Mouse (Mus musculus) monocyte, adult 5-6 weeks (primary cell): ENCODE measurements around the gene Lgals8. TPM values are rescaled to one million over a fixed set of nuclear protein-coding genes. Genes with fewer than 3 reads are reported as not detected.

Source experiments
- ATAC-seq: fragments of 153-309, 156-312 bp; replicated peaks from 2 replicates; pipeline ENCODE4 v1.8.0; 2017; ENCODE audit warnings: mild to moderate bottlenecking; ENCODE audit not compliant: low TSS enrichment, insufficient number of reproducible peaks, severe bottlenecking, poor library complexity, low FRiP score
- total RNA-seq: library from RNA; stranded (forward); fragments of 200-1000, 200-491, 200-594 nt; gene quantifications from 3 replicates; pipeline ENCODE4 v1.2.3, GENCODE M21; 2017

Lgals8 gene
- total RNA-seq, 1 experiment from 2014 or later: 80.7 TPM

DNA sequence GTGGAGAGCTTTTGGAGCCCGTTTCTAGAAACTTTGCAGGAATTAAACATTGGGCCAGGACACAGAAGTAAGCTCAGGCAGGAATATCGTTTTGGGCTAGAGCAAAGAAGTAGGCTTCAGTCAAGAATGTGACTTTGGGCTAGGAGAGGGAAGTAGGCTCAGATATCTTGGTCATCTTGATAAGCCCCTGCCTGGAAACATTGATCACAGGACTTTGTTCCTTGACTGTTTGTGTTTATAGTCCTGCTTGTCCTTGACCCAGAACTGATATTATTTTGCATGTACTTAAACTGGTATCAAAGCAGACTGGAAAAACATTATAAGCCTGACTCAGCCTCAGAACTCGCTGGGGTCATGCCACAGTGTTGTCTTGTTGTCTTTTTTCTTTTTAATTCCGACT lies 2.1 kb downstream of the Lgals8 start:
- no peak for ATAC-seq

DNA sequence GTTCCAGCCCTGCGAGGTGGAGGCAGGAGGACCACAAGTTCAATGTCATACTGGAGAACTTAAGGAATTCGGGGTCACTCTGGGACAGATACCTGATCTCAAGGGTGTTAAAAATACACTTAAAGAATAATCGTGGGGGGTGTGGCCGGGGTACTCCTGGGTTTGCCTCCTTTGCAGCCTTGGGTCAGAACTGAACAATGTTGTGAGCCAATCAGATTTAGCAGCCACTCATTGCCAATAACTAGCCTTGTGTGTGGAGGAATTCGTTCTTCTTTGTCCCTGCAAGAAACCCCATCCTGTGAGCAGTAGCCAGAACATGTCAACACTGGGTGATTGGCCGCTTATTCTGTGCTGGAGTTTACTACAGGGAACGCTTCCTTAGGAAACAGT lies 3.0 kb downstream of the Lgals8 start:
- no peak for ATAC-seq

DNA sequence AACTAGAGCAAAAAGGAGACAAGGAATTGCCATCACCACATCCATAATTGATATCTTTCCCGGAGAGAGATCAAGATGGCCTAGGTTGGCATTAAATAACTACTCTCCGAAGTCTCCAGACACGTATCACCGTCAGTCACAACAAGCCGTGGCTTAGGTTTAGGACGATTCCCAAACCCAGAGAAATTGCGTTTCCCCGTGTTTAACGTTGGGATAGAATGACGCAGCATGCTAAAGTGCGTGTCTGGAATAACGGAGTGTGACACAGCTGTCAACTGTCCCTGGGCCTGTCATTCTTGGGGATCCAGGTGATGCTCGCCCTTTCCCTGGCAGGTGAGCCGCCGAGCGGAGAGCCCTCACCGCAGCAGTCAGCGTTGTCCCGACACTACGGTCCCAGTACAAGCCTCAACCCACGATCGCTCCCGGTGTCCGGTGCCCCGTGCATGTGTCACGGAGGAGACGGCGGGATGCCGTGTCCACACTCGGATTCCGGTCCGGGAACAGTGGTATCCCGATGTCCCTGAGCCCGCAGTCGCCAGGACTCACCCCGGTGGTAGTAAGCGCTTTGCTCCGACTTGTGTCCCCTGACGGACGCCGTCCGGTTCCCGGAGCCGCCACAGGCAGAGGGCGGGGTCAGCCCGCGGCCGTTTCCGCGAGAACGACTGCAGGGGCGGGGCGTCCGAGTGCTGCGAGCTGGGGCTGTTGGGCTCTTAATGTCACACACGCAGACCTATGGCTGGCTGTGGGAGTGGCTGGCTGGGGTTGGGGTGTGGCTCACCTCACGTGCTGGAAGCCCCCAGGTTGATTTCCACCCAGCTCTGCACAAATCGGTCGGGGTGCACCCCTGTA lies 3.6 kb downstream of the Lgals8 start:
- peak; percentile 90 for ATAC-seq

DNA sequence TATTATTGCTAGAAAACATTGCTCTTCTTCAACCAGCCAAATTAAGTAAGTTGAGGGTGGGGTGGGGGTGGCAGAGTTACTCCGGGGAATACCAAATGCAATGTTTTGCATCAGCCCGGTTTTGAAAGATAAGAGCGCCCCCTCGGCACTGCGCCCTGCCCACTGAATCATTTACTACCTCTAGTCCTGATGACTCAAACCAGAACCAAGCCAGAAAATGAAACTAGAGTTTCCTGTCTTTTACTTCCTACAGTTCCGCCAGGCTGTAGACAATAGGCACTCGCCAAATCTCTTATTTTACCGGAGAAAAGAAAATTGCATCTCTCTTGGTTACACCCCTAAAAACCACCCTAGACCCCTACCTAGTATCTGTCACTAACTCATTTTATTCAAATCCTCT lies 4.3 kb downstream of the Lgals8 start:
- ATAC-seq: peak; percentile 60; the same call in 1 of the 2 replicates

DNA sequence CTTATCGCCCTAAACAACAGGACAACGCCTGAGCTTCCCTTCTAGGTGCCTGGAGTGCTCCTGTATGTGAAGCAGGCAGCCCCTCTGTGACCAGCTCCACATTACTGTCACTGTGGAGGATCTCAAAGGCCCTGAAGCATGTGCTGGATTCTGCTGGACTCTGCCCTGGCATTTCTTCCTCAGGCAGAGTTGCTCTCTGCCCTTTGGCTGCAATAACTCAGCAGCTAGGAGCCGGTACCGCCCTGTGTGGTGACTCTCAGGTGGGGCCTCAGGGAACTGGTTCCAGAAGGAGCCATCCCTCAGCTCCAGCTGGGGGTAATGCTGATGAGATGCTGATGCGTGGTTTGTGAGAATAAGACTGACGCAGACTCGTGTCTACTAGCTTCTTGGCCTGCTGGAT lies 8.0 kb downstream of the Lgals8 start:
- no peak for ATAC-seq

DNA sequence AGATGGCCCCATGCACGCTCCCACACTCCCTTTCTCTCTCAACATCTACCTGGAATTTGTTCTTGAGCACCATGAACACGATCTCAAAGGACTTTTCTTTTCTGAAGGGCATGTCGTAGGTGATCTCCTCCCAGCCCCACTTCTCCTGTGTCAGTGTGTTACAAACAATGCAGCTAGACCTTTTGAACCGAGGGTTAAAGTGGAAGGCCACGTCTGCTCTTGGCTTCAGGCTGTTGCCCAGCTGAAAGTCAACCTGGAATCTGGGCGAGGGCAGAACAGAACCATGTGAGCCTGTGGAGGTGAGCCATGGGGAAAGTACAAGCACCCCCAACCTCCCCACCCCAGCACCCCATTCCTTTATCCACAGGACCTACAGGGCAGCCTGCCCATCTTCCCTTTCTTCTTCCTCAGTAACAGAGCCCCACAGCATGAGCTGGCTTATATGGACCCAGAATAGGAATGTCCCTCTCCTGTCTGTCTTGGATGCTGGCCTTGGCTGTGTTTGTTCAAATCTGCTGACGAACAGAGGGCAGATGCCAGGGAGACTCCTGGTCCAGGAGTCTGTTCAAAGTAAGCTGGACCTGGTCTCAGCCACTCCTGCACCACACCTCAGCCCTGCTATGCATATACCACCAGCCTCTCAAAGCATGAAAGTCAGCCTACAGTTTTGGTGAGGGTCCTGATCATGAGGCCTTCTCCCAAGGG lies 9.9 kb downstream of the Lgals8 start:
- ATAC-seq: no peak

DNA sequence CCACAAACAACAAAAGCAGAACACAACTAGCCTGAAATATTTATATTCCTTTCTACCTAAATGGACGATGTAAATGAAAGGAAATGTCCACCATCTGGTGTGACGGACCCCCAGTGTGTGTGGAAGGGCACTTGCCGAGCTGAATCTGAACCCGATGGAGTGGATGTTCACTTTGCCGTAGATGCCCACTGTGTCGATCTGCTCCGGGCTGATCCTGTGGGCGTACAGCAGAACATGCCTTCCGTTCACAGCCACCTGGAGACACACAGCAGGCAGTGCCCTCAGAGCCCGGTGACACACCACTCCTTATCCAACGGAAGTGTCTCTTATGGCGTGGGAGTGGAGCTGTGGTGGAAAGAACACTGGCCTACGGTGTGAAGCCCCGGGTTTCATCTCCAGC lies 11.6 kb downstream of the Lgals8 start:
- no peak for ATAC-seq

DNA sequence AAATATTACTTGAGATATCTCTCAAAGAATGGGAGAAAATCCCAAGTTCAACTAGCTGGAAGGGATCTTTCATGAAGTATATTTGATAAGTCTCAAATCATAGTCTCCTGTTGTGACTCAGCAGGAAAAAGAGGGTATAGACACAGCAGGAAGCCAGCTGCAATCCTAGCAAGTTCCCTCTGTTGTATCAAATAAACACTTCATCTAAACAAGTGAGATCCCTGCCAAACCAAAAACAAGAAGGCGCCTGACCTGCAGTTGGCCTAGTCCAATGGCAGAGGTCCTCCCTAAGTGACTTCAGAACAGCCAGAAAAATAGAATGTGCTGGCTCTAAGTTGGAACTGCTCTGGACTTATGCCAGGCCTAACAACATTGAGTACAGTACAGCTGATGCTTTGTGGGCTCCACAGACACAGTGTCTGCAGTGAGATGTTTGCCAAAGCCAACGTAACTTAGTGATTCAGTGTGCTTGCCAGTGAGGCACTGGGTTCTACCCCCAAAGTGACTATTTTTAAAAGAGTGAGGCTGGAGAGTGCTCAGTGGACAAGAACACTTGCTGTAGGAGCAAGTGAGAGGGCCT lies 22.6 kb downstream of the Lgals8 start:
- ATAC-seq: no peak

DNA sequence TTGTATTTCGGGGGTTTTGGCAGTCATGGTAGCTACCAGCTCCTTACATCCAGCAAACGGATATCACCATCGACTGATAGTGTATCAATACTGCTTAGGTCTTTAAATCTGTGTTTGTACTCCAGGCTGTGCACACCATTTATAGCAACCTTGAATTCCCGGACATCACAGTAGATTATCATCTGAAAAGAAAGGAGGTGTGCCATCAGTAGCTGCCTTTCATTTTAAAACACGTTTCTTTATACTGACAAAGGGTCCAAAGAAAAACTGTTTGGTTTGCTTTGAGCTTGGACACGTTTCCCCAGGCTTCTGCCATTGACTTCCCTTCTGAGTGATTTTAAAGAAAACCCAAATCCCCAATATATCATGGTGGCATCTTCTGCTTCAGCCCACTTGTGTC lies 23.9 kb downstream of the Lgals8 start:
- no peak for ATAC-seq

DNA sequence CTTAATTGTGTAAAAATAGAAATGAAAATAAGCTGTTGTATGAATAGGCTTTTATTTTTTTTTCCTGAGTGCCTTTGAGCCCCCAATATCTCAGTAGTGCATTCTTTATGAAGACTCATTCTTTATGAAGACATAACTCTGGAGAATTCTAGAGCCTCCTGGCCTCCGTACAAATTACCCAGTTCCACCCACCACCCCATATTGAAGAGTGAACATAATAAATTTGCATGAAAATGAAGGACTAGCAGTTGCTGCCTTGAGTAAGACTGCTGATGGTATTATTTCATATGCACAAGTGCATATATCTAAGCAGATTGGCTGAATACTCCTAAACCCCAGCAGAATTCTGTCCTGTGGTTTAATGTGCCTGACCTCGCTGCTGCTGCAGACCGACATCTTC lies 25.2 kb downstream of the Lgals8 start:
- no peak for ATAC-seq

DNA sequence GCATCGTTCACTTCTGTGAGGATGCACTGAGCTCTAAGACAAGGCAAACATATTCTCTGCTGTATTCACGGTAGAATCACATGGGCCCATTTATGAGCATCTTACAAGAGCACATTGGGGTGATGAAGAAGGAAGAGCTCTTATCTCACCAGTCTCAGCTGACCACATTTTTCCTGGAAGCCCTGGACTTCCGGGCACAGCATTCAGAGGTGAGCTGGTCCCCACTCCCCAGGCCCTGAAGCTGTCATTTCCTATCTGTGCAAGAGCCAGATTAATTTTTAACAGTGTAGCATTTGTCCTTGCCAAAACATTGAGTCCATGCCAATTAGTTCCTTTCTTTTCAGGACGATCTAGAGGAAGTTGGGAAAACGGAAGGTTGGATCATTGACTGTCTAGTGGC lies 30.9 kb downstream of the Lgals8 start:
- no peak for ATAC-seq

DNA sequence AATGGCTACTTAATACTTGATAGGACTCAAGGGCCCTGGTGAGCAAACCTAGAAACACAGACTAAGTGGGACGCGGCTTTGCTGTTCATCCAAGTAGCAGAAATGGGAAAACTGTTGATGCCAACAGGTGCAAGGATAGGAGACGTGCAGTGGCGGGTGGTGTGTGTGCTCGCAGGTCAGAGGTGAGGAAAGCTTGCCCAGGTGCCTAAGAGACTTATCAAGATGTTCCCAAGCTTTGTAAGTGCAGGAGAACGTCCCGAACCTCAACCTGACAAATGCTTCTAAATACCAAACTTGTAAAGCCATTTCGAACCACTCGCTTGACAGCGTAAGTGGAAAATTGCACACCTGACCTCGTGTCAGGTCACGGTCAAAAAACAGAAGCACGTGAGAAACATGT lies 36.2 kb downstream of the Lgals8 start:
- ATAC-seq: no peak

DNA sequence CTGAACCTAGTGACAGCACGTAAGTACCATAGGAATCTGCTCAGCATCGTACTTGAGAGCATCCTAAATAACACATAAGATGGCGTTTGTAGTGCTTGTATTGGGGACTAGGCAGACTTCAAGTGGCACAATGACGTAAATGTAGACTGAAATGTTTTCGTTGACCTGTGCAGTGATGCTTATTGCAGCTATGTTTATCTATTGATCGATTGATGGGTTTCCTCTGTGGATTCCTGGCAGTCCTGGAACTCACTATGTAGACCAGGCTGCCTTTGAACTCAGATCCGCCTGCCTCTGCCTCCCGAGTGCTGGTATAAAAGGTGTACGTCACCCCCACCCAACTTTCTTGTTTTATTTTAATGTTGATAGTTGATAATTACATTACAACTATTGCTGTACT lies 44.1 kb downstream of the Lgals8 start:
- no peak for ATAC-seq

DNA sequence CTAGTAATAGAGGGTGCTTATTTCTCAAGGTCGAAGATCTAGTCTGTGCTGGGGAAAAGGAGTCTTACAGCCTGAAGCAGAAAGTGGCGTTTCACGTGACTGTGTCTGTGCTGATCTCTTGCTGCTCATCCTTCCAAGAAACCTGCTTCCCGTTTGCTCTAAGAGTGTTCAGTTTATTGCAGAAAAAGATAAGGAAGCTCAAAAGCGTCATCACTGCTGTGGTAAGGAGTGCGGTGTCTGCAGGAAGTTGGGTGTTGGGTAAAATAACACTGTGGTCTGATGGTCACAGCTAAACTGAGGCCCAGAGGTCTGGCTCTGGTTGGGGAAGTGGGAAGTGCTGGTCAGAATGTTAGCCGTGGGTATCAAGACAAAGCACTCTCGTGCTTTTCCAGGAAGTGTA lies 52.7 kb downstream of the Lgals8 start:
- peak; percentile 93 for ATAC-seq

DNA sequence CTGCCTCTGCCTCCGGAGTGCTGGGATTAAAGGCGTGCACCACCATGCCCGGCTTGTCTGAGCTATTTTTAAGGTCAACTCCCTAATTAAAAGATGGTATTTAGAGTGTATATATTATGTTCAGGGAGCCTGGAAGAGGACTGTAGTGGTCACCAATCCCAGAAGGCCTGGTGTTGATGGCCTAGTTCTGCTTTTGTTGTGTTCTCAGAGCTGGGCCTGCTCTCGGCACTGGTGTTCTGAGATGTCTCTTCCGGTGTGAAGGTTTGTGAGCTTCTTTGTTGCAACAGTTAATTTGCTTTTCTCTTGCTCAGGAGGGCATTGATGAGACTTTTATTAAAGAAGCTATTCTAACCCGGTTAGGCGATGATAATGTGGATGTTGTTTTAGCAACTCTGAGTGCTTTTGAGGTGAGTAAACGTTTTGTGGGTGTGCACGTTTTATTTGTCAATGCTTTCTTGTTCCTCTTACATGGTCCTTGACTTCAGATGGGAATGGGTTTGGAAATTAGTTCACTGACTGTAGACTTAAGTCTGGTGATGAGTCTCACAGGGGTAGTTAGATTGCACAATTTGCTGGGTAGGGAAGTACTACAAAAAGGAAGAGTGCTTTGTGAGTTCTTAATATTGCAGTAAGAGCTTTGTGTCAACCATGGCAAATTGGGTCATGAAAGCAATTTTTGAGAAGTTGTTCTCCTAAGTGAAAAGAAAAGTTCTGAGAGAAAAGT lies 56.2 kb downstream of the Lgals8 start:
- peak; percentile 68 for ATAC-seq

DNA sequence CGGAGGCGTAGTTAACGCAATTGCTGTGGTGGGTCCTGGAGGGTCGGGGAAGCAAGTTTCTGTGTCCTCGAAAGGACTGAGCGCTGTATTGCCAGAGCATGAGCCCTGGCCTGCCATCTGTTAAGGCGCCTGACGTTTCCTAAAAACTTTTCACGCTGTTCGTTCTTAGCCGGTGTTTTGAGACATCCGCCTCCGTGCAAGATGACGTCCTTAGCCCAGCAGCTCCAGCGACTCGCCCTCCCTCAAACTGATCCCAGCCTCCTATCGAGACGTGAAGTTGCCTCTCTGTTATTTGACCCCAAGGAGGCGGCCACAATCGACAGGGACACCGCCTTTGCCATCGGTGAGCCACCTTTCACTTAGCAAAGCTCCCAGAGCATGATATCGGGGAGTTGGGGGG lies 69.2 kb downstream of the Lgals8 start:
- ATAC-seq: peak; percentile 5; the same call in 1 of the 2 replicates

DNA sequence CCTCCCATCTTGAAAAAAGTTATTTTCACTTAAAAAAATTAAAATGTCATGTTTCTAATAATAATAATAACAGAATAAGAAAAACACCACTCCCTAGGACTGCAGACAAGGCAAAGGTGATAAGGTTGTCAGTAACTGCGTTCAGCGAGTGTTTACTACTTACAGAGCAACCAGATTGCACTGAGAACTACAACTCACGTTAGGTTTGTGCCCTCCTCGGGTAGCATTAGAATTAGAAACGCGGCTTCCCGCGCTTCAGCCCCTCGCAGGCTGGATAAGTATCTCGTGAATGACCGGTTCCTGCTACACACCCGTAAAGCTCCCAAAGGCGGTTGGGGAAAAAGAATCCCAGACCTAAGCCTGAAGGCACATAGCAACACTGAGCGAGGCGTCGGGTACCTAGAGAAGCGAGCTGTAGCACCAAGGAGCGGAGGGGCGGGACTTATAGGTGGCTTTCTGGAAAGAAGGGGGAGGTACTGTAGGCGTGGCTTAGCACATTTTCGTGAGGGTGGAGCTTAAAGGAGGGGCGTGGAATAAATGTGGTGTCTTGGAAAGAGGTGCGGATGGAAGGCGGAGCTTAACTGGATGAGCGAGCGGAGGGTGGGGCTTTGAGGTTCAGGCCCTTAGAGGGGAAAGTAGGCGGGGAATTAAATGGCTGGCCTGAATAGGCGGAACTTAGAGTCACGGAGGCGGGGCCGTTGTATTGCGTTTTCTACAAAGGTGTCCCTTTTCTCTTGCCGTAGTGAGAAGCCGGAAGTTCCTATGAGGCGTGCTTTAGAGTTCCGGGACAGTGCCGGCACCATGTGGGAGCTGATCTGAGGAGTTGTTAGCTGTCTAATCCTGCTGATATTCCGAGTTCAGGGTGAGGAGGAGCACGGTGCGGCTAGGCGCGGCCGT lies 69.9 kb downstream of the Lgals8 start, which contains the start of gene Heatr1:
TSS of gene Heatr1 (plus strand) at position 419 of the 897 bp plus-strand sequence.
- peak; percentile 98 for ATAC-seq
